Mouse (Mus musculus) monocyte, adult 5-6 weeks (primary cell): ENCODE measurements around the gene Sar1b. TPM values are rescaled to one million over a fixed set of nuclear protein-coding genes. Genes with fewer than 3 reads are reported as not detected.
A peak's percentile ranks its signal among the peaks of the same experiment; 100 is the strongest.
"Not testable (repeated sequence)": the region's sequence is repeated elsewhere in the genome, so short reads cannot be mapped to it uniquely, and the experiment has no call there.

ENCODE experiments used
- ATAC-seq: fragments of 153-309, 156-312 bp; replicated peaks from 2 replicates; pipeline ENCODE4 v1.8.0; 2017; ENCODE audit warnings: mild to moderate bottlenecking; ENCODE audit not compliant: low TSS enrichment, insufficient number of reproducible peaks, severe bottlenecking, poor library complexity, low FRiP score
- total RNA-seq: library from RNA; stranded (forward); fragments of 200-1000, 200-491, 200-594 nt; gene quantifications from 3 replicates; pipeline ENCODE4 v1.2.3, GENCODE M21; 2017

The Sar1b gene
- total RNA-seq, 1 experiment from 2014 or later, result 64.1 TPM

DNA sequence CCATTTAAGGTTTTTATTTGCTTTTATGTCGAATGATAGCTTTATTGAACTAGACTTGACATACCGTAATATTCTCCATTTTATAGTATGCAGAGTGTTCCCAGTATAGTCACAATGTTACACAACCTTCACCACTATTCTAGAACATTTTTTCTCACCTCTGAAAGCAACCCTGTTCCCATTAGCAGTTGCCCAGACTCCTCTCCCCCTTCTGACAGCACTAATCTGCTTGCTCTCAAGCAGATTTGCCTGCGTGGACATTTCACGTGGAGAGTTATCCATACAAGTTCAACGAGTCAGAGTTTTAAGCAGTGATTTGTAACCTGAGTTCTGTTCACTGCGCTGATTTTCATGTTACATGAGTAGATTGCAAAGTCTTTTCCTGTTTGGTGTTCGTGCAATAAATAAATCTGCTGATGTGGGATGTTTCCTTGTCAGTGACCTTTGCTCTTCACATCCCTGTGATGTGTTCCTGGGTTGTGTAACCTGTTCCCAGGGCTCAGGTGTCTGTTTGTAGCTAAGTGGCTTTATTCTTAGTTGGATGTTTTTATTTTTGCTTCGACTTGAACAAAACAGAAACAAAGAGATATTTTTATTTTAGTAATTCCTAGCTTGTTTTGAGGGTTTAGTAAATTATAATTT lies 4.2 kb downstream of the Sar1b start:
- no peak for ATAC-seq

DNA sequence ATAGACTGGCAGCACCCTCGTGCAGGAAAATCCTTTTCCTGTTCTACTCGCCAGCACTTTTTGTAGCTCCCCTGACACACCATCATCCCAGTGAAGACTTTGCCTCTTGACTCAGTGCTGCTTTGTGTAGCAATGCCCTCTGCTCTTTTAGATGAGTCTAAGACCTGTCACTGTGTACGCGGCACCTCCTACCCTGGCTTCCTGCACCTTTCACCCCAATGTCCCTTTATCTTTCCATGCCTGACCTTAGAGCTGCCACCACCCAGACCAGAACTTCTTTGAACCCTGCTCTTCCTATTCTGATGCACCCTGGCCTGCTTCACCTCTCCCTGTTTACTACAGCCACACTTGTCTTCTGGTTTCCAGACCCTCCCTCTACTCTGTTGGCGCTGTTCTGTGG lies 4.8 kb downstream of the Sar1b start:
- ATAC-seq, result no peak

DNA sequence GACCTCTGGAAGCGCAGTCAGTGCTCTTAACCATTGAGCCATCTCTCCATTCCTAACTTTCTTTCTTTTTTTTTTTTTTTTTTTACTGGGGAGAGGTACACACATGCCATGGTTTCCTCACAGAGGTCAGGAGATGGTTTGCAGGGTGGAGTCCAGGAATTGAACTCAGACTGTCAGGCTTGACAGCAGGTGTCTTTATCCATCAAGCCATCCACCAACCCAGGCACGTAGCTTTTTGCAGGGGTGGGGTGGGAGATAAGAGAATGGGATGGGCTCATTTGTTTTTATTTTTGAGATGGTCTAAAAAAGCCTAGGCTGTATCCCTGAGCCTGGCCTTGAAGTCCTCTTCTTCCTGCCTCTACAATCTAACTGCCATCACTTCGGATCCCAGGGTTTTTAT lies 12.0 kb downstream of the Sar1b start:
- ATAC-seq, result no peak

DNA sequence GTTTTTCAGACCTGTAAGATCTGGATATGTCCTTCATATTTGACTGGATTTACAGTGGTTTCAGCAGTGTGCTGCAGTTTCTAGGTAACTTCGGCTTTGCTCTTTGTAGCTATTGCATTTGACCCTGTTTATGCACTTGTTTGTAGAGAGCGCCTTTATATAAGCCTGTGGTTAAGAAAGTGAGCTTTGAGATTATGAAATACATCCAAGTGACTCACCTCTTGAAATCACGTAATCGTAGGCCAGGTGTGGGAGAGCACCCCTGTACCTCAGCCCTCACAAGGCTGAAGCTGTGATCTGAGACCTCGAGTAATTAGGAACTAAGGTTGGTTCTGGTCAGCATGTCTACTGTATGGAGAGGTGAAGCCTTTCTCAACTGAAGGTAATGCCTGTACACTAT lies 14.0 kb downstream of the Sar1b start:
- no peak for ATAC-seq

DNA sequence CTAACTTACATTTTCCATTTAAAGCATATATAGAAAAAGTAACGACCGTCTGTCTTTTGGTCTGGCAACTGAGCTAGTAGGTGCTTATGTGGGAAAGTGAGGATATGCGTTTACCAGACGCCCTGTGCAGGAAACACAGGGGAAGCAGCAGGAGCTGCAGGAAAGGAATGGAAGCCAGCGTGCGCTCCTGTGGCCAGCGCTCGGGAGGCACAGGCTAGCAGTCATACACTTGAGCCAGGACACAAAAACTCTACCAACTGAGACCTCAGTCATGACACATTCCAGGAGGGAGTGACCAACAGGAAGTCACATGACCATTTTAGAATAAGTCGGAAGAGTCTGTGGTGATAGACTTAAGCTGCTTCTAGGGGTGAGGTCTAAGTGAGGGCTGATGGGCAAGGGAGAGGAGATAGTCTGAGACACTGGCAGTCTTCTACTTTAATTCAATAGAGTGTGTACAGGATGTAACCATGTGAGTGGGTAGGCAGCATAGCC lies 17.3 kb downstream of the Sar1b start:
- ATAC-seq, result no peak

DNA sequence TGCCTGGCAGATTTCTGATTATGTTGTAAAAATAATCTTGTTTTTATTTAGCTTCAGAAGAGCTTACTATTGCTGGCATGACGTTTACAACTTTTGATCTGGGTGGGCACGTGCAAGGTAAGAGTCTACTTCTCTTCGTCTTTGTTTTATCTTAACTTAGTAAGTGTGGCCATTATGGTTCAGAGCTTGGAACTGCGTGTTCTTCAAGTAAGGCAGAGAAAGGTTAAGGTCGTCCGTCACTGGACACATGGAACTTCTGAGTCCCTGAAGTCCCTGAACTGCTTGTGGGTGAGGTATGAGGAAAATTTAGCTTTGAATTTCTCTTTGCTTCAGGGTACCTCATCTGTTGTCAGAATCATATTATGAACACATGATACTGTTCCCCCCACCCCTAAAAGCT lies 19.2 kb downstream of the Sar1b start:
- no peak for ATAC-seq

DNA sequence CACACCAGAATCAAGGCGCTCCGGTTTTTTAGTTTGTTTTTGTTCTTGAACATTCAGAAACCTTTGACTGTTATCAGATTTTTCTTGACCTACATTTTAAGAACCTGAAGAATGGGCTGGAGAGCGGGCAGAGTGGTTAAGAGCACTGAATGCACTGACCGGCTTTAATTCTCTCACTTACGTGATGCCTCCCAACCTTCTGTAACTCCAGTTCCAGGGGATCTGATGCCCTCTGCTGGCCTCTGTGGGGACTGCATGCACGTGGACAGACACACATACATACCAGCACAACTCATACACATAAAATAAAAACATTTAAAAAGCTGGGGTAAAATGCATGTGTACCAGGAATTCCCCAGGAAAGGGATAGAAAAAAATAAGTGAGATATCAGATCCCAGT lies 22.4 kb downstream of the Sar1b start:
- ATAC-seq, result no peak

DNA sequence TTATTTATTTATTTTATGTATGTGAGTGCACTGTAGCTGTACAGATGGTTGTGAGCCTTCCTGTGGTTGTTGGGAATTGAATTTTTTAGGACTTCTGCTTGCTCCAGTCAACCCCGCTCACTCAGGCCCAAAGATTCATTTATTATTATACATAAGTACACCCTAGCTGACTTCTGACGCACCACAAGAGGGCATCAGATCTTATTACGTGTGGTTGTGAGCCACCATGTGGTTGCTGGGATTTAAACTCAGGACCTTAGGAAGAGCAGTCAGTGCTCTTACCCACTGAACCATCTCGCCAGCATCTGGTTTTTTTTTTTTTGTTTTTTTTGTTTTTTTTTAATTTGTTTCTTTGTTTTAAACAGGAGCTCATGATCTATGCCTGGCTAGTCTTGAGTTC lies 26.2 kb downstream of the Sar1b start:
- not testable (repeated sequence) for ATAC-seq

DNA sequence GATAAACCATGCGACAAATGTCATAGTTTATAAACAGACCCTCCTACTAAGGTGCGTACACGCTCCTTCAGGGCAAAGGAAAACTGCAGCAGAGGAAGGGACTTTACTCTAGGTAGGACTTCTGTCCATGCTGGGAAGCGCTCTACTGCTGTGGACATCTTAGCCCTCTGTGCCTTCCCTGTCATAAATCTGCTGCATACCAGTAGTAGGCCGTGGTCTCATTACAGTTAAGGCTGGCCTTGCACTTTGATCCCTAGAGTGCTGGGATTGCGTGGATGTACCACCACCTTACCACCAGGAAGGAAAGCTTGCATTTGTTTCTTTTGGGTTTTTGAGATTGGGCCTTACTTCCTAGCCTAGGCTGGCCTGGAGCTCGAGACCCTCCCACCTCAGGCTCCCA lies 27.2 kb downstream of the Sar1b start:
- no peak for ATAC-seq

DNA sequence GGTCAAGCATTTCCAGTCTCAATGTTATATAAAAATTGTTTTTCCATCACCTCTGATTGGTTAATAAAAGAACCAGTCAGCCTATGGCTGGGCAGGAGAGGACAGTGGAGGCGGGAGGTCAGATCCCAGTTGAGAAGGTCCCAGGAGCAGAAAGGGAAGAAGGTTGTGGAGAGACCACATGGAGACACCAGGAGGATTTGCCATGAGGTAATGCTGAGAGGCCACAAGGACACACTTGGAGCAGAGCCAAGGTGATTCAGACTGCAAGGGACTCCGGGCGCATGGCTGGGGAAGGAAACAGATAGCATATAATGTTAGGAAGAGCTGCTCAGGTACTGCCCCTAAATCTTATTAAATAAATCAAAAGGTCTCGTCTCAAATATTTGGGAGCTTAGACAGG lies 32.8 kb downstream of the Sar1b start:
- no peak for ATAC-seq

DNA sequence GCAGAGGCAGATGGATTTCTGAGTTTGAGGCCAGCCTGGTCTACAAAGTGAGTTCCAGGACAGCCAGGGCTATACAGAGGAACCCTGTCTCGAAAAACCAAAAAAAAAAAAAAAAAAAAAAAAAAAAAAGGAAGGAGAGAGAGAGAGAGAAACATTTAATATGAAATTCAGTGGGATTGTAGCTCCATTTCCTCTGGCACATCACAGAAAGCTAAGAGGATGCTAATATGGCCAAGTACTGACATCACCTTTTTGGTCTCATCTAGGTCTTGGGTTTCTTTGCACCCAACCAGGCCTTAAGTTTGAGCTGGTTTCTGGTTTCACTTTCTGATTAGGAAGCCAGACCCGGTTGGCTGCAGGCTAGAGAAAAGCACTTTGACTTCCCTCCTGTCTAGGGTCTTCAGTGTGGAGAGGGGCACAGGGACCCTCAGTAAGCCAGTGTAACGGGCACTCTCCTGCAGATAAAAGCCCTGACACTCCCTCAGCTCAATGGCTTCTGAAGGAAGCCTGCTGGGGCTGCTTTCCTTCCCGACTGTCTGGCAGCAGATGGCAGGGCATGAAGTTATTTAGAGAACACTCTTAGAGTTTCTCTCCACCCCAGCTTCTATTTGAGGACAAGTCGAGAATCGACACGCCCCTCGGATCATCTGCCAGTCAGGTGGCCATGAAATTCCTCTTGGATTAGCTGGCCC lies 37.3 kb downstream of the Sar1b start:
- ATAC-seq, result no peak

DNA sequence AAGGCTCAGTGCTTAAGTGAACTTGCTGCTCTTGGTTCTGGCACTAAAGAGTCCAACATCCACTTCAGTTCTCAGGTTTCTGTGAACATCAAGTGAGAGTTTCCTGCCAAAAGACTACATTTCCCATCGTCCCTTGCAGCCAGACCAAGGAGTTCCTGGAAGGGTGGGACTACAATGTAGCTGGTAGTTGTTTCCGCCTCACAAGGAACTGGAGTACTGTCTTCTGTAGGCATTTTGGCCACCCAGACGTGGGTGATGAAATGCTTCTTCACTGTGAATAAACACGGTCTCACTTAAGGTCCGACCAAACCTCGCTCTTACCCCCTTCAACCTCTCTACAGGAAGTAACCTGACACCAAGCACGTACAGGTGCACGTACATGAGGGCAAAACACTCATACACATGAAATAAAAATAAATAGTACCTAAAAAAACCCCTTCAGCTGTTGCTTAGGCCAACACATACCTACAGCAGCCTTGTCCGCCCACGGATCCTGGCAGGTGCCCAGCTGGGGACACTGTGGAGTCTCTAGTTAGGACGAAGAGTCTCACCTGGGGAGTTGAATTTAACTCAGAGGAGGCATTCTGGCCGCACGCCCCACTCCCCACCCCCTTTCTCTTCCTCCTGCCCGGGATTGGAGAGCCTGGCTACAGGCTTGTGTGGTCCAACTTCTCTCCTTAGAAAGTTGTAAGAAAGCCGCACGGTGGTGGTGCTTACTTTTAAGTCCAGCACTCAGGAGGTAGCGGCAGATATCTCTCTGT lies 41.9 kb downstream of the Sar1b start:
- ATAC-seq, result peak; percentile 92

DNA sequence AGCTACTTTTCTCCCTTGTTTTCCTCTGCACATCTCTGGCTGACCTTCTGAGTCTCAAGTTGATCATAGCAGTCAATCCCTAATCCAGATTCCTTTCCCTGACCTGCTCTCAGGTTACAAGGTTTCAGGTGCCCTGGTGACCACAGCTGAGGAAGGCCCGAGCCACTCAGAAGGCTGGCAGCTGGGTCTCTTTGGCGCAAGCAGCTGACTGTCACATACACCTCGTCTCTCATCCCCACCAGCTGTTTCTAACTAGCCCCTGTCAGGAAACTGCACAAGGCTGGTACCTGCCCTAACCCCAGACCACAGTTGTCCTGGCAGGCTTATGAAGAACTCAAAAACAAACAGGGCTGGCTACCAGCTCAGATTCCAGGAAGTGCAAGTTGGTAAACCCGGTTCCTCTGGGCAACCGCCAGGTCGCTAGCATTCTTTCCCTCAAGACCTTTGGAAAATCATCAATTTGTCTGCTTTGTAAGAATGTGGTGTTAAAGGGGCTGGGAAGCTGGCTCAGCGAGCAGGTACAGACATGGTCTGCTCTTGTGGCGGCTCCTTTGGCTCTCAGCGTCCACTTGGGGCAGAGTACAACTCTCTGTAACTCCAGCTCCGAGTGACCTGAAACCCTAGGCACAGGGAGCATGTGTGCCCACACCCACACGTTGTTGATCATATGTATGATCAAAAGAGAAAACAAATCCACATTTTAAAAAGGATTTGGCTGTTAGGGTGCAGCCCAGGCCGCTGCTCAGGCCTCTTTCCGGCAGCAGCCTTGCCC lies 43.8 kb downstream of the Sar1b start:
- ATAC-seq, result no peak

DNA sequence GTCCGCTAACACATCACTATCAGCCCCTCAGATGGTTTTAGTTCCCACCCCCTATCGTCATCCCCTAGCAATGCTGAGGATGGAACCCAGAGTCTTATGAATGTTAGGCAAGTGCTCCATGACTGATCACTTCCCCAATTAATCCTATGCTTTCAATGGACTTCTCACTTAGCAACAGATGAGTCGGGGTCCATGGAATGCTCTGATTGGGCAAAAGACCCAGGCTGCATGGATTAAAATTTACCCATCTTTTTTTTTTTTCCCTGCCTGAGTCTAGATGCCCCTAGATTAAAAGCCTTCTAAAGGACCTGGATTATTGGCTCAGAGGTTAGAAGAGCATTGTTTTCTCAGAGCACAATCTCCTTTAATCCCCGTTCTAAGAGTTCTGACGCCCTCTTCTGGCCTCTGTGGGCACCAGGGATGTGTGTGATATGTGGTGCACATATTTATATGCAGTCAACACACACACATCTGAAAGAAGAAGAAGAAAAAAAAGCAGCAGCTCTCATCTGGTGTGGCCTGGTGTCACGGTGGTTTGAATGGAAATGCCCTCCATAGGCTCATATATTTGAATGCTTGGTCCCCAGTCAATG lies 46.2 kb downstream of the Sar1b start:
- ATAC-seq, result peak; percentile 42; the same call in 1 of the 2 replicates

DNA sequence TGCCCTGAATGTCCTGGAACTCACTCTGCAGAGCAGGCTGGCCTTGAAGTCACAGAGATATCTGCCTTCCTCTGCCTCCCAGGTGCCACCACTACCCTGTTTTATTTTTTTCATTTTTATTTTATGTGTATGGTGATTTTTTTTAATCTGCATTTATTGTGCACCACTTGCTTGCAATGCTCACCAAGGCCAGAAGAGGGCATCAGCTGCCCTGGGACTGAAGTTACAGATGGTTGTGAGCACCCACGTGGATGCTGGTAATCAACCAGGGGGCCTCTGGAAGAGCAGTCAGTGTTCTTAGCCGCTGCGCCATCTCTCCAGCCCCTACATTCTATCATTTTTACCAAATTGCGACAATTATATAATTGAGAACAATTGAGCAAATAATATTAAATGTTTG lies 47.7 kb downstream of the Sar1b start:
- no peak for ATAC-seq

DNA sequence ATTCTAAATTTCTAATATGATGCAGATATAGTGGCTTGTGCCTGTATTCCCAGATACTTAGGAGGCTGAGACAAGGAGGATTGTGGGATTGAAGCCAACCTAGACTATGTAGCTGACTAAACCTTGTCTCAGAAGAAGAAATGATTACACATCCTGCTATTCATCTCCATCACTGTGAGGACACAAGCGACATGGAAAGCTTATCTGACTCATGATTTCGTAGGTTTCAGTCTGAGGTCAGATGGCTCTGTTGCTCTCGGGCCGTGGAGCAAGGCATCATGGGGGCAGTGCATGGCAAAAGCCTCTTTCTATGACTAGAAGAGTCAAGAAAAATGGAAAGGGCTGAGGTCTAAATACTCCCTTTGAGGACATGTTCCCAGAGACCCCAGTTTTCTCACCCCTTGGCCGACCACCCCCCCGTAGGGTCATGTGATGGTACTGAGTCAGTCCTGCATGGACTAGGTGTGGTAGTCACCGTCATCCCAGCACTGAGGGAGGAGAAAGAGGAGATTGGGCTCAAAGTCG lies 48.6 kb downstream of the Sar1b start:
- no peak for ATAC-seq

DNA sequence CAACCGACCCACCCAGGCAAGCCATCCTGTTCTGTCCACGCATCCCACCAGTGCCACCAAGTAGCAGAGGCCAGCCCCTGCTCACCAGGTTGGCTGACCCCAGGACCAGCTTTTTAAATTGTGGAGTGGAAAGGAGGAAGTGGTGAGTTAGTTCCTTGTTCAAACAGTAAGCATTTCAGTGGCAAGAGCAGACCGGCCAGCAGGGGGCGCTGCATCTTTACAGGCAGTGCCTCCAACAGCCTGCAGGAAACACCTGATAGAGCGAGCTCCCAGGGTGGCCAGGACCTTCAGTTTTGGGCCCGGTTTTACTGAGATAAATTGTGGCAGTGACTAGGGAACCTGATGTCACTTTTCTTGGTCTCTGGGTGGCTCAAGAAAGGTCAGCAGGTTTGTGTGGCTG lies 54.3 kb downstream of the Sar1b start:
- ATAC-seq, result peak; percentile 50

DNA sequence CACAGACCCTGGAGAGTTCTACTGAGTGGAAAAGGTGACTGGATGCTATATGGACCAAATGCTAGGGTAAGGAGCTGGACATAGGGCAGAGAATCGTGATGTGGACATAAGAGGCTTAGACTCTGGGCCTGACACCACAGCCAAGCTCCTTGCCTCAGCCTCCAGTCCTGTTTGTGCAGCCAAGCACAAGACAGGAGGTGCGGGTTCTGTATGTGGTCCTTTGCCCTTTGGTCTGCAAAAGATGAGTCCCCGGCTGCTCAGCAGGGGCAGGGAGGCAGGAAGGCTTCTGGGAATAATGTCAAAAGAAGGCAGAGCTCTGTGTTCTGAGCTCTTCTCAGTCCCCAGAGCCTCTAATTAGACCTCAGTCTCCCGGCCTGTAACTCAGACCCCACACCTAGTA lies 55.4 kb downstream of the Sar1b start:
- ATAC-seq, result no peak

DNA sequence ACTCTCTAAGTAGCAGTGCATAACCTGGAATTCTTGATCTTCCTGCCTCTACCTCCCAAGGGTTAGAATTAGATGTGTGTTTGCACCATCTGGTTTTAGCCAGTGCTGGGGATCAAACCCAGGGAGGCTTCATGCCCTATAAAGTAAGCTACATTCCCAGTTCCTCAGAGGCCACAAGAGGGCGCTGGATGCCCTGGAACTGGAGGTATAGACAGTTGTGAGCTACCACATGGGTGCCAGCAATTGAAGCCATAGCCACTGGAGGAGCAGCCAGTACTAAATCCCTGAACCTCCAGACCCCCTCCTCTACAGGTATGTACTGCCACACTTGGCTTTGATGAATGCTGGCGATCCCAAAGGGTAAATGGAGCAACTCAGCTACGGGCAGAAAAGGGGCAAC lies 56.5 kb downstream of the Sar1b start:
- no peak for ATAC-seq
